Mouse (Mus musculus): ENCODE results near the gene Styxl1. TPM values are rescaled to one million over a fixed set of nuclear protein-coding genes. Genes with fewer than 3 reads are reported as not detected.

Styxl1 gene
- polyA plus RNA-seq (2014; fragmentation: Nextera tagmentation; extraction: Ambion mirVana): 0.23 and 0.63 TPM in 2 replicates

DNA sequence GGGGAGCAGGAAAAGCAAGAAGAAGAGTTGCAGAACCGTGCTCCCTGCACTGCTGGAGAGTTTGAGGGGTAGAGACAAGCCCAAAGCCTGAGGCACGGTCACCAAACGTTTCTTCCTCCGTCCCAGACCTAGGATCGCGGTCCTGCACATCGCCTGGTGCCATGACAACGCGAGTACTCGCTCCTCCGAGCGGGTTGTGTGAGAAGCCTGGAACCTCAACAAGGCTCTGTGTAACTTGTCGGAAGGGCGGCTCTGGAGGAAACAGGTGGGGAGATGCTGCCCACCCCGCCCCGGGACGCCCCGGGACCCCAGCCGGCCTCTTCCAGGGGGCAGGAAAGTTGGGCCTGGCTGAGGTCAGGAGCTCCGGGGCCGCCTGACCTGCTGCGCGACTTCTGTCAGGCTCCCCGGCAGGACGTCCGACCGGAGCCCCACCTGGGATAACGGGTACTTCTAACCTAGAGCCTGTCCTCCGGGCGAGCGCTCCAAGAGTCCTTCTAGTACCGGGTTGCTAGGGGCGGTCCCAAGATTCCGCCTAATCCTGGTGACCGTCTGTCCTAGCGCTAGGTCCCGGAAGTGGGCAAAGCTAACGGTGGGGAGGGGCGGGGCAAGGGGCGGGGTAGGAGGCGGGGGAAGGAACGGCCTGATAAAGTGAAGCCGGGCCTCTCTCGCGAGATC lies at the start of gene Styxl1:
TSS of gene Styxl1 (minus strand) at position 590 of the 675 bp plus-strand sequence.
- peaks cover 18% of the 10 kb centered on the region for H3K4me1 ChIP-seq (ENCODE audit: control insufficient read depth, insufficient read depth, low read length)
- H3K9ac ChIP-seq (replicated peaks; ENCODE audit: low read length): peak within 1 kb of the TSS; percentile 93
- H3K27ac ChIP-seq (replicated peaks; ENCODE audit: low read depth, low read length): peak within 1 kb of the TSS; percentile 93
- H3K4me3 ChIP-seq (replicated peaks; ENCODE audit: low read depth, low read length): peak within 1 kb of the TSS; percentile 83
- WGBS: under 1% methylated on average over 45 of the region's 45 CpGs
- no peaks in the 10 kb centered on the region for H3K9me3 ChIP-seq (ENCODE audit: control insufficient read depth, low read length)
- ATAC-seq (ENCODE audit: low FRiP score, low TSS enrichment) (no peak; the same call in 1 of the 2 replicates), DNase-seq (peak; percentile 71)
- no peaks in the 10 kb centered on the region for H3K27me3 ChIP-seq (ENCODE audit: control insufficient read depth, insufficient read depth, low read length)
- peak within 1 kb of the TSS; percentile 76 for H3K4me2 ChIP-seq (ENCODE audit: low read length)
- peaks cover 12% of the 10 kb centered on the region for H3K36me3 ChIP-seq (ENCODE audit: control insufficient read depth, insufficient read depth, low read length)

- DNase-seq: peak; percentile 61
- peak overlapping the region; percentile 85 for H3K27ac ChIP-seq (replicated peaks; ENCODE audit: low read depth, low read length)
- 0 out of 2 replicates have a peak overlapping the region, but pooled peaks have one; percentile 6 for H3K4me2 ChIP-seq (ENCODE audit: low read length)
Measured at GRCm38 (mm10) chr5:135826225-135826624, 48.0 kb upstream of the Styxl1 start.

DNA sequence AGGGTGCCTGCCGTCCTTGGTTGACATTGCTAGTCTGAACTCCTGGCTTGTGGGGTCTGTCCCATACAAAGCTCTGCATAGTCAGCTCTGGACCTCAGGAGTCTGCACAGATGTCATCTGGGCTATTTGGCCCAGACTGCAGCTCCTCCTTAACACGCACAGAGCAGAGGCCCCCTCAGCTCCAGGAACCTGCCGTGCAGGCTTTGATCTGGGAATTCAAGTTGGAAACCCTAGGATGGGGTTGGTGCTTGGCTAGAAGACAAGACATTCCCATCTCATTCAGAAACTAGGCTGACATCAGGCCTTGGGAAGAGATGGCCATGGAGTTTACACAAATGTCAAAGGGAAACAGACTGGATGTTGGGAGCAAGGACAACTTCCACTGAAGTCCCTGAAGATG lies 46.3 kb upstream of the Styxl1 start:
- Histone ChIP-seq H3K27ac (replicated peaks; ENCODE audit: low read depth, low read length) (peak overlapping the region; percentile 62), H3K4me3 (replicated peaks; ENCODE audit: low read depth, low read length) (no peak overlapping the region), H3K36me3 (ENCODE audit: control insufficient read depth, insufficient read depth, low read length) (peaks cover 9% of the 10 kb centered on the region; the same call in 1 of the 2 replicates), H3K4me1 (ENCODE audit: control insufficient read depth, insufficient read depth, low read length) (peaks cover 49% of the 10 kb centered on the region), H3K27me3 (ENCODE audit: control insufficient read depth, insufficient read depth, low read length) (no peaks in the 10 kb centered on the region), H3K9ac (replicated peaks; ENCODE audit: low read length) (no peak overlapping the region), H3K9me3 (ENCODE audit: control insufficient read depth, low read length) (no peaks in the 10 kb centered on the region), H3K4me2 (ENCODE audit: low read length) (no peak overlapping the region)
- DNase-seq (no peak), ATAC-seq (ENCODE audit: low FRiP score, low TSS enrichment) (no peak)
- WGBS: 49% methylated on average over 3 of the region's 3 CpGs

More at GRCm38 (mm10) chr5:135826225-135826624, 48.0 kb upstream of the Styxl1 start:
- H3K27me3 ChIP-seq (ENCODE audit: control insufficient read depth, insufficient read depth, low read length): no peaks in the 10 kb centered on the region
- H3K9ac ChIP-seq (replicated peaks; ENCODE audit: low read length): peak overlapping the region; percentile 34; the same call in 1 of the 2 replicates
- 0 out of 2 replicates have a peak, but pooled peaks cover 2% of the 10 kb centered on the region for H3K36me3 ChIP-seq (ENCODE audit: control insufficient read depth, insufficient read depth, low read length)
- peaks cover 43% of the 10 kb centered on the region for H3K4me1 ChIP-seq (ENCODE audit: control insufficient read depth, insufficient read depth, low read length)
- no peak overlapping the region for H3K4me3 ChIP-seq (replicated peaks; ENCODE audit: low read depth, low read length)
- ATAC-seq (ENCODE audit: low FRiP score, low TSS enrichment): no peak
- 29% methylated on average over 6 of the region's 6 CpGs for WGBS
- no peaks in the 10 kb centered on the region for H3K9me3 ChIP-seq (ENCODE audit: control insufficient read depth, low read length)

DNA sequence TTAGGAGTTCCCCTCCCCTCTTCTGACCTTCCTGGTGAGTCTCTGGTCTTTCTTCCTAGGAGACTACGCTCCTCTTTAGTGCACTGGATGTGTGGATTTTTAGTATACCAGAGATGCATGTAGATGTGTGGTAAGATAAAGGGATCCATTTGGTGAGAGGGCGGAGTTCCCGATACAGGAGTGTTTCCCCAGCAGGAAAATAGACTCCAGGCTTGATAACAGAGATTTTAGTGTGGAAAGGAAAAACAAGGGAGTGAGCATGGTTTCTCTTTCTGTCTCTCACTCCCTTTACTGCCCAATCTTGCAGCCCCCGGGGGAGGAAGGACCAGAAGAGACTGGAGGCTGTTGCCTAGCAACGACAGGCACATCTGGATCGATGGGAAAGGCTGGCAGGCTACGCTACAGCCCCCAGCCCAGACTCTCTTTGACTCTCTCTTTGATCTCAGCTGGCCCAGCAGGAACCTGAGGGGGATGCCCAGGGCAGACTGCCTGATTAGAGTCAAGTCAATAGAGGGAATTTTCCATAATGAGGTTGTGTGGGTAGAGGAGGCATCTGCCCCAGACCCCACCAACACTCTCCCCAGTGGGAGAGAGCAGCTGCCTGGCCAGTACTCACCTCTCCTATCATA lies 44.2 kb upstream of the Styxl1 start:
- peaks cover 51% of the 10 kb centered on the region for H3K4me1 ChIP-seq (ENCODE audit: control insufficient read depth, insufficient read depth, low read length)
- H3K9ac ChIP-seq (replicated peaks; ENCODE audit: low read length): no peak overlapping the region
- DNase-seq (peak; percentile 88), ATAC-seq (ENCODE audit: low FRiP score, low TSS enrichment) (peak; percentile 80)
- 8% methylated on average over 7 of the region's 7 CpGs for WGBS
- no peaks in the 10 kb centered on the region for H3K27me3 ChIP-seq (ENCODE audit: control insufficient read depth, insufficient read depth, low read length)
- peak overlapping the region; percentile 30 for H3K4me2 ChIP-seq (ENCODE audit: low read length)
- H3K36me3 ChIP-seq (ENCODE audit: control insufficient read depth, insufficient read depth, low read length): peaks cover 7% of the 10 kb centered on the region; the same call in 1 of the 2 replicates
- no peaks in the 10 kb centered on the region for H3K9me3 ChIP-seq (ENCODE audit: control insufficient read depth, low read length)
- H3K27ac ChIP-seq (replicated peaks; ENCODE audit: low read depth, low read length): peak overlapping the region; percentile 88
- H3K4me3 ChIP-seq (replicated peaks; ENCODE audit: low read depth, low read length): no peak overlapping the region

- WGBS: 42% methylated on average over 7 of the region's 7 CpGs
- no peak for ATAC-seq (ENCODE audit: low FRiP score, low TSS enrichment)
- Histone ChIP-seq H3K4me3 (replicated peaks; ENCODE audit: low read depth, low read length) (no peak overlapping the region), H3K4me2 (ENCODE audit: low read length) (no peak overlapping the region), H3K36me3 (ENCODE audit: control insufficient read depth, insufficient read depth, low read length) (peaks cover 7% of the 10 kb centered on the region; the same call in 1 of the 2 replicates), H3K27ac (replicated peaks; ENCODE audit: low read depth, low read length) (0 out of 2 replicates have a peak overlapping the region, but pooled peaks have one; percentile 6), H3K27me3 (ENCODE audit: control insufficient read depth, insufficient read depth, low read length) (no peaks in the 10 kb centered on the region), H3K9me3 (ENCODE audit: control insufficient read depth, low read length) (no peaks in the 10 kb centered on the region), H3K9ac (replicated peaks; ENCODE audit: low read length) (no peak overlapping the region), H3K4me1 (ENCODE audit: control insufficient read depth, insufficient read depth, low read length) (peaks cover 33% of the 10 kb centered on the region)
- no peak for DNase-seq
Measured at GRCm38 (mm10) chr5:135818491-135818890, 40.3 kb upstream of the Styxl1 start.

GRCm38 (mm10) chr5:135812991-135813390 lies 34.8 kb upstream of the Styxl1 start:
- Histone ChIP-seq H3K36me3 (ENCODE audit: control insufficient read depth, insufficient read depth, low read length) (0 out of 2 replicates have a peak, but pooled peaks cover 3% of the 10 kb centered on the region), H3K9ac (replicated peaks; ENCODE audit: low read length) (no peak overlapping the region), H3K27ac (replicated peaks; ENCODE audit: low read depth, low read length) (no peak overlapping the region), H3K4me3 (replicated peaks; ENCODE audit: low read depth, low read length) (no peak overlapping the region), H3K4me2 (ENCODE audit: low read length) (no peak overlapping the region), H3K9me3 (ENCODE audit: control insufficient read depth, low read length) (no peaks in the 10 kb centered on the region), H3K4me1 (ENCODE audit: control insufficient read depth, insufficient read depth, low read length) (peaks cover 12% of the 10 kb centered on the region), H3K27me3 (ENCODE audit: control insufficient read depth, insufficient read depth, low read length) (no peaks in the 10 kb centered on the region)
- peak; percentile 46 for DNase-seq
- 71% methylated on average over 5 of the region's 5 CpGs for WGBS
- ATAC-seq (ENCODE audit: low FRiP score, low TSS enrichment): no peak

- Histone ChIP-seq H3K4me3 (replicated peaks; ENCODE audit: low read depth, low read length) (peak overlapping the region; percentile 59), H3K4me1 (ENCODE audit: control insufficient read depth, insufficient read depth, low read length) (peaks cover 32% of the 10 kb centered on the region), H3K9me3 (ENCODE audit: control insufficient read depth, low read length) (no peaks in the 10 kb centered on the region), H3K36me3 (ENCODE audit: control insufficient read depth, insufficient read depth, low read length) (0 out of 2 replicates have a peak, but pooled peaks cover 3% of the 10 kb centered on the region), H3K27me3 (ENCODE audit: control insufficient read depth, insufficient read depth, low read length) (no peaks in the 10 kb centered on the region), H3K27ac (replicated peaks; ENCODE audit: low read depth, low read length) (peak overlapping the region; percentile 68; the same call in 1 of the 2 replicates), H3K9ac (replicated peaks; ENCODE audit: low read length) (peak overlapping the region; percentile 96), H3K4me2 (ENCODE audit: low read length) (peak overlapping the region; percentile 94)
- DNase-seq (peak; percentile 31), ATAC-seq (ENCODE audit: low FRiP score, low TSS enrichment) (no peak)
- WGBS: 45% methylated on average over 3 of the region's 3 CpGs
Measured at GRCm38 (mm10) chr5:135807263-135807637, 29.1 kb upstream of the Styxl1 start.

GRCm38 (mm10) chr5:135806555-135807262 lies 28.5 kb upstream of the Styxl1 start, which contains the start of gene Srrm3:
TSS of gene Srrm3 (plus strand) at chr5:135806890.
- ATAC-seq (ENCODE audit: low FRiP score, low TSS enrichment) (peak; percentile 72), DNase-seq (peak; percentile 96)
- 0 out of 2 replicates have a peak, but pooled peaks cover 3% of the 10 kb centered on the region for H3K36me3 ChIP-seq (ENCODE audit: control insufficient read depth, insufficient read depth, low read length)
- H3K4me2 ChIP-seq (ENCODE audit: low read length): peak within 1 kb of the TSS; percentile 94
- H3K4me3 ChIP-seq (replicated peaks; ENCODE audit: low read depth, low read length): peak within 1 kb of the TSS; percentile 59
- peak within 1 kb of the TSS; percentile 68 for H3K27ac ChIP-seq (replicated peaks; ENCODE audit: low read depth, low read length)
- peak within 1 kb of the TSS; percentile 96 for H3K9ac ChIP-seq (replicated peaks; ENCODE audit: low read length)
- H3K27me3 ChIP-seq (ENCODE audit: control insufficient read depth, insufficient read depth, low read length): no peaks in the 10 kb centered on the region
- H3K4me1 ChIP-seq (ENCODE audit: control insufficient read depth, insufficient read depth, low read length): peaks cover 32% of the 10 kb centered on the region
- WGBS: 4% methylated on average over 29 of the region's 29 CpGs
- no peaks in the 10 kb centered on the region for H3K9me3 ChIP-seq (ENCODE audit: control insufficient read depth, low read length)
